Mouse (Mus musculus) left cerebral cortex, postnatal 4 days (tissue): Measurements from ENCODE around the gene Cep170. TPM values are rescaled to one million over a fixed set of nuclear protein-coding genes. Genes with fewer than 3 reads are reported as not detected.

Source experiments
- DNase-seq: peaks from one replicate; pipeline ENCODE4 v3.0.0-alpha.2; 2022
- intact Hi-C: fragments of 180-260 bp; cut with DNase I; formaldehyde crosslinking; loops from one replicate; pipeline ENCODE4 v1.15.1; 2025
- microRNA-seq: library from miRNA; unstranded; fragments of <30 nt; microRNA quantifications from one replicate; pipeline ENCODE4 v1.2.0, GENCODE M21; 2022
- total RNA-seq, 2 experiments: library from RNA; stranded (reverse); gene quantifications; 2 replicates each; pipeline ENCODE4 v1.2.3; 2021

The Cep170 gene
- total RNA-seq, 2 experiments from 2014 or later = 334 to 375 TPM

GRCm38 (mm10) chr1:176753861-176754718, 59.8 kb downstream of the Cep170 start:
- intact Hi-C loops = no loop called here
- no peak for DNase-seq

- intact Hi-C loops = loop anchor here (5.0 kb wide), 1 partner anchor 33 kb away; no protein-coding TSS in a partner anchor
- DNase-seq = no peak
Observed at GRCm38 (mm10) chr1:176749708-176750107, 64.2 kb downstream of the Cep170 start.

- intact Hi-C loops = no loop called here
- DNase-seq = no peak
Observed at GRCm38 (mm10) chr1:176732834-176733233, 81.0 kb downstream of the Cep170 start.

- DNase-seq = no peak
- intact Hi-C loops = no loop called here
Observed at GRCm38 (mm10) chr1:176730528-176730927, 83.3 kb downstream of the Cep170 start.

GRCm38 (mm10) chr1:176727372-176727771, 86.5 kb downstream of the Cep170 start:
- DNase-seq = no peak
- intact Hi-C loops = no loop called here

- no peak for DNase-seq
- intact Hi-C loops = no loop called here
Observed at GRCm38 (mm10) chr1:176724771-176725170, 89.1 kb downstream of the Cep170 start.

GRCm38 (mm10) chr1:176723858-176724713, 89.8 kb downstream of the Cep170 start:
- DNase-seq = no peak
- intact Hi-C loops = no loop called here

- no peak for DNase-seq
- intact Hi-C loops = loop anchor here (10.0 kb wide), 1 partner anchor 152 kb away; no protein-coding TSS in a partner anchor
Observed at GRCm38 (mm10) chr1:176712436-176712835, 101.4 kb downstream of the Cep170 start.

- intact Hi-C loops = no loop called here
- no peak for DNase-seq
Observed at GRCm38 (mm10) chr1:176700226-176700625, 113.6 kb downstream of the Cep170 start.

- peak; percentile 59 for DNase-seq
- intact Hi-C loops = loop anchor here (2.0 to 5.0 kb wide), 2 partner anchors 477 to 763 kb away; no protein-coding TSS in a partner anchor
Observed at GRCm38 (mm10) chr1:176699793-176700192, 114.1 kb downstream of the Cep170 start.

- DNase-seq = no peak
- intact Hi-C loops = loop anchor here (2.0 to 5.0 kb wide), 2 partner anchors 476 to 762 kb away; no protein-coding TSS in a partner anchor
Observed at GRCm38 (mm10) chr1:176698647-176699046, 115.2 kb downstream of the Cep170 start.

- DNase-seq = peak; percentile 19
- intact Hi-C loops = loop anchor here (5.0 kb wide), 1 partner anchor 475 kb away; no protein-coding TSS in a partner anchor
Observed at GRCm38 (mm10) chr1:176697091-176697490, 116.8 kb downstream of the Cep170 start.

GRCm38 (mm10) chr1:176691101-176691500, 122.8 kb downstream of the Cep170 start:
- intact Hi-C loops = no loop called here
- peak; percentile 20 for DNase-seq

GRCm38 (mm10) chr1:176688251-176688880, 125.5 kb downstream of the Cep170 start:
- intact Hi-C loops = no loop called here
- DNase-seq = no peak

Small RNA genes within 50 kb of the gene (microRNA-seq; reads per million reads assigned to microRNA genes)
- gene Mir350 = 528 reads per million, percentile 69 among the genes with 10 or more reads in this experiment

Other genes with a start within 250 kb of the Cep170 start
- 10 to 100 TPM; 11.9 to 13.4 TPM for gene Sdccag8, start 593 bp upstream of the Cep170 start, total RNA-seq